Mouse (Mus musculus) forebrain, embryonic 16.5 days (tissue): ENCODE data around the gene Zcchc2. TPM values are rescaled to one million over a fixed set of nuclear protein-coding genes. Genes with fewer than 3 reads are reported as not detected.

Experiments used
- ATAC-seq: fragments of 200-750 bp; cut with Nextera tagmentation; 2 replicates; pipeline ENCODE4 v1.8.0; 2017; ENCODE audit warnings: mild to moderate bottlenecking, moderate library complexity
- H3K27ac ChIP-seq: fragments of 300-500 bp; sonication (generic); 2 replicates; pipeline ENCODE4 v1.5.1; 2014; ENCODE audit warnings: low read length, control low read depth
- H3K27me3 ChIP-seq: fragments of 300-500 bp; sonication (generic); replicated peaks from 2 replicates; pipeline ENCODE4 v1.6.1; 2014; ENCODE audit warnings: low read length; ENCODE audit not compliant: control insufficient read depth, insufficient read depth
- H3K36me3 ChIP-seq: fragments of 300-500 bp; sonication (generic); 2 replicates; pipeline ENCODE4 v1.6.1; 2014; ENCODE audit not compliant: control insufficient read depth, insufficient read depth
- H3K4me1 ChIP-seq: fragments of 300-500 bp; sonication (generic); replicated peaks from 2 replicates; pipeline ENCODE4 v1.6.1; 2014; ENCODE audit warnings: low read length; ENCODE audit not compliant: control insufficient read depth, insufficient read depth
- H3K4me2 ChIP-seq: fragments of 300-500 bp; sonication (generic); 2 replicates; pipeline ENCODE4 v1.6.1; 2014; ENCODE audit warnings: mild to moderate bottlenecking, low read length, control low read depth
- H3K4me3 ChIP-seq: fragments of 300-500 bp; sonication (generic); replicated peaks from 2 replicates; pipeline ENCODE4 v1.5.1; 2014; ENCODE audit warnings: mild to moderate bottlenecking, low read length, control low read depth
- H3K9ac ChIP-seq: fragments of 300-500 bp; sonication (generic); replicated peaks from 2 replicates; pipeline ENCODE4 v1.6.1; 2014; ENCODE audit warnings: low read depth, low read length, control low read depth
- H3K9me3 ChIP-seq: fragments of 300-500 bp; sonication (generic); 2 replicates; pipeline ENCODE4 v1.6.1; 2016; ENCODE audit warnings: low read length; ENCODE audit not compliant: control insufficient read depth
- WGBS: fragments of 180-500 bp; shearing (Covaris S2); extraction: QIAGEN DNeasy Blood & Tissue Kit; methylation state at CpG from one replicate; pipeline ENCODE4 v1.1.7; 2014; 5-methylcytosine and 5-hydroxymethylcytosine counted together
- polyA plus RNA-seq: library from polyadenylated mRNA; unstranded; fragments of >200 nt; fragmentation: Nextera tagmentation; extraction: Ambion mirVana; gene quantifications from 2 replicates; pipeline ENCODE4 v1.2.1, GENCODE M21; 2015

Gene Zcchc2
- polyA plus RNA-seq, 1 experiment from 2014 or later: 2.3 TPM

DNA sequence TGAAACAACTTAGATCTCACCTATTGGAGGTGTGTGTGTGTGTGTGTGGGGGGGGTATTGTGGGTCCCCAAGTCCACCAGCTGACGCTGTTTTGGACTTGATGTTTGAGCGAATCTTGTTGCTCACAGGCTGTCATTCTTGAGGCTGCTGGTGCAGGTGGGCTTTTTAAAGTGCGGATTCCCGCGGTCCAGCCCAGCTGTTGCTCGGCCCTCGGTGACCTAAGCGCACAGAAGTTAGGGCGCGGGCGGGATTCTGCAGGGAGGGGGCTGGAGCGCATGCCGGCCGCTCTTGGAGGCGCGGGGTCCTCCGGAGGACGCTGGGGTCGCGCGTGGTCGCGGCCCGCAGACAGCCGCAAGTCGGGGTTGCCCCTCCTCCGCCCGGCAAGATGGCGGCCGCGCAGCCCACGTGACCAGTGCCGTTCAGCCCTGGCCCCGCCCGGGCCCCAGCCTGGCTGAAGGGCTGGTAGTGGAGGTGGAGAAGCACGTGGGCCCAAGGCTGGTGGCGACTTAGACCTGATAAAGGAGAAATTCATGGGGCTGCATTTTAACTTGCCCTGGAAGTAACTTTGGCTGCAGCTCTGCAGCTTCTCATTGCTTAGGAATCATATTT, 3.5 kb downstream of the Zcchc2 start:
- Histone ChIP-seq H3K9me3 (no peaks in the 10 kb centered on the region), H3K27me3 (no peaks in the 10 kb centered on the region), H3K4me1 (peaks cover 15% of the 10 kb centered on the region), H3K36me3 (no peaks in the 10 kb centered on the region), H3K9ac (peak overlapping the region; percentile 76), H3K4me2 (peak overlapping the region; percentile 75), H3K27ac (peak overlapping the region; percentile 58), H3K4me3 (peak overlapping the region; percentile 88)
- peak; percentile 43 for ATAC-seq
- under 1% methylated on average over 37 of the region's 37 CpGs for WGBS

DNA sequence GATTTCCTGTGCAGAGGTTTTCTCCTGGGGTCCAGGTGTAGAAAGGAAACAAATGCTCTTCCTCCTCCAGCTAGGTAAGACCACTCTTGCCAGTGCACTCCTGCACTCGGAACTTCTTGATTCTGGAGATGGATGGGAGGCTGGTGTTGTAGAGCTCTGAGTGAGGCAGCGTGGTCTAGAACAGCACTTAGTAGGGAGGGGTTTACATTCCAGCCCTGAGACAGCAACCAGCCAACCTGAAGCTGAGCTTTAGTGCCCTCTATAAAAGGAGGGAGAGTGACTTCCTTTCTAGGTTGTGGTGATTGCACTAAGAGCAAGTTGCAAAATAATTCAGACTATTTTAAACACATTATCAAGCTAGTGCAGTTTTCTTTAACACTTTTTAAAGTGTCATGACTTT, 5.8 kb downstream of the Zcchc2 start:
- Histone ChIP-seq H3K4me3 (no peak overlapping the region), H3K9ac (no peak overlapping the region), H3K27ac (no peak overlapping the region), H3K9me3 (no peaks in the 10 kb centered on the region), H3K36me3 (no peaks in the 10 kb centered on the region), H3K4me2 (no peak overlapping the region), H3K27me3 (no peaks in the 10 kb centered on the region), H3K4me1 (peaks cover 15% of the 10 kb centered on the region)
- no peak for ATAC-seq
- 82% methylated on average over 2 of the region's 2 CpGs for WGBS

DNA sequence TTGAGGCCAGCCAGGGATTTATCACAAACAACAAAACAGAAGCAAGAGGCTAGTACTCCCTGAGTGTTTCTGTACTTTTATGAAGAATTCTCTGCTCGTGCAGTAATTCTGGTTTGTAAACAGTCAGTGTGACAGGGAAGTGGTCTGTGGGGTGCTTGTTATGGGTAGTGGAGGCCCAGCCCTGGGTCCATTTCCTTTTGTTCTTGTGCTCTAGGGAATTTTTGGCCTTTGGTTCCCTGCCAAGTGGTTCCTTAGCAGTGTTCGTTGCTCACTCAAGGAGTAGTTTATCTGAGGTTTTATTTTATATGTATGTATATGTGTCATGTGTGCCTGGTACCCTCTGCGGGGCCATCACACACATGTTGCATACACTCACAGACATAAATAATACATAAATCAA, 7.1 kb downstream of the Zcchc2 start:
- 36% methylated on average over 3 of the region's 3 CpGs for WGBS
- H3K4me1 ChIP-seq: peaks cover 6% of the 10 kb centered on the region
- H3K27ac ChIP-seq: no peak overlapping the region
- no peak overlapping the region for H3K4me3 ChIP-seq
- no peaks in the 10 kb centered on the region for H3K9me3 ChIP-seq
- no peak for ATAC-seq
- H3K4me2 ChIP-seq: no peak overlapping the region
- H3K27me3 ChIP-seq: no peaks in the 10 kb centered on the region
- no peaks in the 10 kb centered on the region for H3K36me3 ChIP-seq
- no peak overlapping the region for H3K9ac ChIP-seq

DNA sequence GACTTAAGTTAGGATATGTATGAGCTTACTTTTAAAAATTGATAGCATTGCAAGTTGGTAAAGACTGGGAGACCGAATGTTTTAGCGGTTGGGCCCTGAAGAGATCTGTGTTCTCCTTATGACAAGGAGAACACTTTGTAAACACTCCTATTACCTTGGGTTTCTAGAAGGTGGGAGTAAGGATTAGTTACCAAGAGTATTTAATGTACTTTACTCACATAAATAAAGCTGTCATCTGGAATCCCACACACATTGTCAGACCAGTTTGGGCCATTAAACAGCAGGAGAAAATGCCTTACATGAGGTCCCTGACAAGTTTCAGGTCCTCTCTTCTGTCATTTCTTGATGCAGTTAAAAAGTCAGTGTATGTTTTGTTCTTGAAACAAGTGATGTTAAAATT, 9.6 kb downstream of the Zcchc2 start:
- H3K4me2 ChIP-seq: no peak overlapping the region
- no peaks in the 10 kb centered on the region for H3K36me3 ChIP-seq
- no peak for ATAC-seq
- WGBS: 99% methylated on average over 2 of the region's 2 CpGs
- H3K4me3 ChIP-seq: no peak overlapping the region
- H3K27me3 ChIP-seq: no peaks in the 10 kb centered on the region
- H3K27ac ChIP-seq: no peak overlapping the region
- H3K9ac ChIP-seq: no peak overlapping the region
- no peaks in the 10 kb centered on the region for H3K4me1 ChIP-seq
- H3K9me3 ChIP-seq: no peaks in the 10 kb centered on the region

DNA sequence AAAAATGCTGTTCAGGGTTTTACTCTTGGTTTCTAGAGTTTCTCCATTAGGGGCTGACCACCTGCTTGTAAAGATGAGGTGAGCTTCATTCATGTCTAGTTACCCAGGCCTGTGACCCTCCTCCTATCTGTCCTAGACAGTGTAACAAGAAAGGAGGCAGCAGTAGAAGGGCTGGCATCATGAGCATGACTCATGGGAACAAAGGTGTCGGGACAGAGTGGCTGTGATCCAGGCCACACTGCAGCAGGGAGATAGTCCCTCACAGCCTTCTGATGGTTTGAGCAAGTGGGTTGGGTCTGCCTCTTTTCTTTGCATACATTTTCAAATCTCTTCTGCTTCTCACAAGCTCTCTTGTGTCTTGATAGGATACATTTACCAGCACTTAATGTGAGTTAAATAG, 17.4 kb downstream of the Zcchc2 start:
- Histone ChIP-seq H3K9ac (no peak overlapping the region), H3K27me3 (no peaks in the 10 kb centered on the region), H3K4me3 (no peak overlapping the region), H3K4me1 (no peaks in the 10 kb centered on the region), H3K36me3 (no peaks in the 10 kb centered on the region), H3K4me2 (no peak overlapping the region), H3K9me3 (no peaks in the 10 kb centered on the region), H3K27ac (no peak overlapping the region)
- ATAC-seq: no peak
- 76% methylated on average over 1 of the region's 1 CpGs for WGBS

DNA sequence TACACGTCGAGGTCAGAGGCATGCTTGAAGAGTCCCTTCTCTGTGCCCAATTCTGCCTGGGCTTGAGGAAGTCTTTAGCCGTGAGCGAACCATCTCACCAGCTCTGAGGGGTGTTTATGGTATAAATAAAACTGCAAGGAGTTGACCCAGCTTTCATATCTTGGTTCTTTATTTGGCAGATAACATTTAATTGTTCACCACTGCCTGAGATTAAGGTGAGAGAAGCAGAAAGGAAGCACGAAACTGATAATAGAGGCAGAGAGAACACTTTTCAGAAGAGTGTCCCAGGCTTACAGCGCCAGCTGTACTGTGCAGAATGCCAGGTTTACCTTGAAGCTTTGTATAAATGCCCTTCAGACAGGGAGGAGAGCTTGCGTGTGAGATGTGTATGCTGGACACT, 20.9 kb downstream of the Zcchc2 start:
- H3K27me3 ChIP-seq: no peaks in the 10 kb centered on the region
- WGBS: 92% methylated on average over 7 of the region's 7 CpGs
- H3K4me1 ChIP-seq: no peaks in the 10 kb centered on the region
- no peak overlapping the region for H3K4me3 ChIP-seq
- H3K9me3 ChIP-seq: no peaks in the 10 kb centered on the region
- no peak overlapping the region for H3K27ac ChIP-seq
- no peak overlapping the region for H3K4me2 ChIP-seq
- no peaks in the 10 kb centered on the region for H3K36me3 ChIP-seq
- no peak overlapping the region for H3K9ac ChIP-seq
- ATAC-seq: no peak

DNA sequence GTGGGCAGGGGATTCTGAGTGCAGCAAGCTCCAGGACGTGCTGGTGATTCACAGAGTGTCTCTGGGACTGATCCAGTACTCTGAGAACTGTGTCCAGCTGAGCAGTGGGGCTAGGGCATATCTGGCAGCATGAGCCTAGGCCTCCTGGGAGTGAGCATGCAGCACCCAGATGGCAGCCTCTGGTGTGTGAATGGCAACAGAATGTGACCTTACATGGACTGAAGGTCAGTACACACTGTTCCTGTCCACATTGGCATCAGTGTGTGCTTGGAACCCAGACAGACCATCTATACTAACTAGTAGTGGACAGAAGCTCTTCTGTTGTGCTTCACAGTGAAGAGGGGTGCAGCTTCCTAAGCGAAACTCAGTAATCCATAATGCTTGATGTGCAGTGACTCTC, 23.6 kb downstream of the Zcchc2 start:
- no peak for ATAC-seq
- Histone ChIP-seq H3K9me3 (no peaks in the 10 kb centered on the region), H3K4me1 (no peaks in the 10 kb centered on the region), H3K27me3 (no peaks in the 10 kb centered on the region), H3K27ac (no peak overlapping the region), H3K36me3 (no peaks in the 10 kb centered on the region), H3K4me3 (no peak overlapping the region), H3K4me2 (no peak overlapping the region), H3K9ac (no peak overlapping the region)
- WGBS: 76% methylated on average over 2 of the region's 2 CpGs

DNA sequence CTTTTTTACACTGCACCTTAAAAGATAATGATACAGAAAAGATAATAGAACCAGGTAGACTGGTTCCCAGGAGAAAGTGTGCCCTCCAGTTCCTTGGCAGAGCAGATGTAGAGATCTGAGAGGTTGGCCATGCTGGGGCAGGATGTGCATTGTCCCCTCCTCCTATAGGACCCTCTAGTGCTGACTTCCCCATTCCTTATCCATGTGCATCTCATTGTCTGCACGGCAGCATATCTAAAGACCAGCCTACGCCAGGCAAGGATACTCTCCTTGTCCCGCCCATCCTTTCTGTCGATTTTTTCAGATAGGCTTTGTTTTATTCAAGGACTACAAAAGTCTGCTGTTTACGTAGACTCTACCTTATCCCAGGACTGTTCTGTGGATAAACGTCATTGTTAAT, 26.1 kb downstream of the Zcchc2 start:
- WGBS: 94% methylated on average over 6 of the region's 6 CpGs
- no peak for ATAC-seq
- no peak overlapping the region for H3K4me3 ChIP-seq
- H3K27ac ChIP-seq: no peak overlapping the region
- H3K9me3 ChIP-seq: no peaks in the 10 kb centered on the region
- H3K4me2 ChIP-seq: no peak overlapping the region
- H3K36me3 ChIP-seq: no peaks in the 10 kb centered on the region
- no peak overlapping the region for H3K9ac ChIP-seq
- H3K27me3 ChIP-seq: no peaks in the 10 kb centered on the region
- H3K4me1 ChIP-seq: no peaks in the 10 kb centered on the region

DNA sequence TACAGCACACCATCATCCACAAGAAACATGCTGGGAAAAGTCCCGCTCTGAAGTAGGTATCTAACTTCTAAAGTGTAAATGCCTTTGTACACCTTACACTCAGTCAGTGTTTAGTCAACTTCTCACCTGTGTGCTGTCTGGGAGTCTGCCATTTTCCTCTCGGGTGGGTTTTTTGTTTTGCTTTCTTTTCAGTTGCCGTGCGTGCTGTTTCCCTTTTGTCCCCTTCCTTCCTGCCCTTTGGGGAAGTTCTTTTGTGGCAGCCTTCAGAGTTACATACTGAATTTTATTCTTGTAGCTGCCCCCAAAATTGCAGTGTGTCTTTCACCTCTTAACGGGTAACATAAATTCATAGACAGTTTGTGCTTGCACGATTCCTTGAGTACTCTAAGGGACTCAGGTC, 29.6 kb downstream of the Zcchc2 start:
- Histone ChIP-seq H3K9ac (no peak overlapping the region), H3K4me1 (no peaks in the 10 kb centered on the region), H3K4me3 (no peak overlapping the region), H3K4me2 (no peak overlapping the region), H3K9me3 (no peaks in the 10 kb centered on the region), H3K27ac (no peak overlapping the region), H3K36me3 (peaks cover 8% of the 10 kb centered on the region), H3K27me3 (no peaks in the 10 kb centered on the region)
- no peak for ATAC-seq
- WGBS: 45% methylated on average over 6 of the region's 6 CpGs

DNA sequence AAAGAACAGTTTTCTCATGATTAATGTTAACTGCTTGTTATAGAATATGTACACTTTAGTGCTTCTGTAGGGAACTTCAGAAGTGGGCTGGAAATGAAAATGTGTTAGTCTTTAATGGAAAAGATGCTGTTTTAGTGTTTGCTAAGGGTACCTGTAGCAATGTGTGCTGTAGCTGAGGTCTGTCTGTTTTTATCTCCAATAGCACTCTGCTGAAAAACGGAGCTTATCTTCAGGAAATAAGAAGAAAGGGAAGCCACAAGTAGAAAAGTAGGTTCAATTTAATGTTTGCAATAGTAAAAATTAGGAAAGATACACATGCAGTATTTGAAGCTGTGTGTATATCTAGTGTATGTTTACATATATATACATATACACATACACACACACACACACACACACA, 32.8 kb downstream of the Zcchc2 start:
- H3K9me3 ChIP-seq: no peaks in the 10 kb centered on the region
- no peak overlapping the region for H3K9ac ChIP-seq
- H3K36me3 ChIP-seq: peaks cover 8% of the 10 kb centered on the region
- no peak for ATAC-seq
- no peaks in the 10 kb centered on the region for H3K27me3 ChIP-seq
- H3K4me3 ChIP-seq: no peak overlapping the region
- H3K27ac ChIP-seq: no peak overlapping the region
- 91% methylated on average over 1 of the region's 1 CpGs for WGBS
- H3K4me1 ChIP-seq: no peaks in the 10 kb centered on the region
- no peak overlapping the region for H3K4me2 ChIP-seq
